Mouse (Mus musculus) urinary bladder, postnatal 4 days (tissue): ENCODE measurements around the gene Pif1.

Source experiments
- DNase-seq, 2 experiments: peaks; one replicate each; pipeline ENCODE4 v3.0.0; 2021 to 2022; ENCODE audit warnings: low spot score in 2 of 2

The Pif1 gene

DNA sequence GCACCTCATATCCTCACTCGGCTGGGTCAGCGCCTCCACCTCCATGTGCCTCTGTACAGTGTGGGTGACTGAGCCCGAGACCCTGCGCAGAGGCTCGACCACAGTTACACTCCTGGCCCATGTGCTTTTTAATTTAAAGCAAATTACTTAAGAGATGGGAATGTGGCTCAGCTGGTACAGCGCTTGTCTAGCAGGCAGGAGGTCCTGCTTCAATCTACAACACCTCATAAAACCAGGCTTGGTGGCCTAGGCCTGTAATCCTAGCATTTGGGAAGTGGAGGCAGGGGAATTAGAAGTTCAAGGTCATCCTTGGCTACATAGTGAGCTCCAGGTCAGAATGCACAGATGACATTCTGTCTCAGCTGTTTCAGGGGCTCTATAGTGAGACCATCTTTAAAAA lies 28.2 kb upstream of the Pif1 start:
- DNase-seq = no peak

- DNase-seq = no peak
These were observed 25.9 kb upstream of the Pif1 start for GRCm38 (mm10) chr9:65561016-65561415.

DNA sequence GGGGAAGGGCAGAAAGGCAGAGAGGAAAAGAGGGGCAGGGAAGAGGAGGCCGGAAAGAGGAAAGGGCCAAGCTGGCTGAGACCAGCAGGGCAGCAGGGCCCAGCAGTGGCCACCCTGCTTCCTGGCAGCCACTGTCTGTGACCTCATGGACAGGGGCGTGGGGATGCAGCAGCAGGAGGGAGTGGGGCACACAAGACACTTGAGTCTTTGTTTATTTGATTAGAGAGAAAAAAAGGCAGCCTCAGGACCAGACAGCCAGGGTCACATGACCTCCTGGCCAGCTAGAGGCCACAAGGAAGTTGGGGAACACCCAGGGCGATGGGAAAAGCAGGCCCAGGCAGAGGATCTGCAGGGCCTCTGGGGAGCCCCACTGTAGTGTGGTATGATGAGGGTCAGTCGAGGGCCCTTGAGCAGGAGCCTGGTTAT lies 24.9 kb upstream of the Pif1 start:
- no peak for DNase-seq

DNA sequence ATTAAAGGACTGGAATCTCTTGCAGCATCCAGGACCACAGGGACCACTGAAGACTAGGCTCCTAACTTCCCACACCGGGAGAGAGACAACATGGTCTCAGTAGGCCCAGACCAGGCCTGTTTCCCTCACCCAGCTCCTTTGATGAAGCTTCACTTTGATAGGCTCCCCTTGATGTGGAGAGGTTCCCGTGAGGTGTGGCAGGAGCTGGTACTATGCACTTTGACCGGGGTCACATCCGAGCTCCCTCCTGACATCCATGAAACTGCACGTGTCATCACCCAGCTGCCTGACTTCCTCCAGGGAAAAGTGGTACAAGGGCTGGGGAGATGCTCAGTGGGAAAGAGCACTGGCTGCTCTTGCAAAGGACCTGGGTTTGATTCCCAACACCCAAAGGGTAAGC lies 23.9 kb upstream of the Pif1 start:
- no peak for DNase-seq

- no peak for DNase-seq
These were observed 22.3 kb upstream of the Pif1 start for GRCm38 (mm10) chr9:65564698-65565097.

- DNase-seq = no peak
These were observed 18.2 kb upstream of the Pif1 start for GRCm38 (mm10) chr9:65568787-65569186.

- DNase-seq = peak in 1 of 2 experiments; percentile 64
These were observed 17.4 kb upstream of the Pif1 start for GRCm38 (mm10) chr9:65569491-65569971.

DNA sequence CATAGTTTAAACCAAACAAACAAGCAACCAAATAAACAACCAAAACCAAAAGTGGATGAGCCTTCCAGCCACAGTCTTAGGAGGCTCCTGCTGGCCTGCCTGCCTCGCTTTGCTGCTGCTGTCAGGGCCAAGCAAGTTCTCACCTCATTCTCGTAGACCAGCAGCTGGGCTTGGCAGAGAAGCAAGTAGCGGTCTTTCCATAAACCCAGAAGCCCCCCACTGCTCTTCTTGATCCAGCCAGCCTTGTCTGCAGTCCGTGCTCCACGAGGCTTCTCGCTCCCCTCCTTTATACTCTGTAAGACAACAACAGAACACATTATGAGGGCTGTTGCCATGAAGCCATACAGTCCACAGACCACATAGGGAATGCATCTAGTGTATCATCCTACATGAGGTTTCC lies 14.1 kb upstream of the Pif1 start:
- no peak for DNase-seq

DNA sequence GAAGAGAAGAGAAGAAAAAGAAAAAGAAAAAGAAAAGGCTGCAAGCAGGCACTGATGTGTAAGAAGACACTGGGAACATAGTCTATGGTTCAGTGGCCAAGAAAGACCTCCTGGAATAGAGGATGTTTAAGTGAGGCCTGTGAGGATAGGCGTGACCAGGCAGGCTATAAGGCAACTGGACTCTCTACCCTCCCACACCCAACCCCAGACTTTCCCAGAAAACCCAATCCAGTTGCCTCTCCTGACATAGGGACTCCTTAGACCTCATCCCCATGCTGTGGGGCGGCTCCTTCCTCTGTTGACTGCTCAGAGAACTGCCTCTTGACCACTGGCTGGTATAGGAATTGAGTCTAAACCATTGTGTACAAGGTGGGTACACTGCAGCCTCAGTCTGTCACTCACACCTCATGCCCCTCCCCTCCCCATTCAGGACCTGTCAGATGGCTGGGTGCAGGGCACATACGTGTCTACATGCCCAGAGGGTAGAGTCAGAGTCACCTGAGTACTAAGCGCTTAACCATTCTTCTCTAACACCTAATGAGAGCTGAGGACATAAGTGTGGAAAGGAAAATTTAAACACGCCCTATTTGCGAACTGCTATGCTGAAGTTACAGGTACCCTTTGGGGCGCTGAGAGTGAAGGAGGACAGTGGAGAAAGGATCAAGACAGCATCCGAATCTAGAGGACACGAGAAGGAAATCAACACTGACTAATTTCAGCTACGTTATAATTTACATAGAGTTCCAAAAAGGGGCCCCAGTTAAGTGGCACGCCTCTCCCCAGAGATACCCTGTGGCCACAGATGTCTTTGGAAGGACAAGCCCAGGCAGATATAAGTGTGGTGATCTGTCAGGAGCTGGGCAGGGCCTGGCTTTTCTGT lies 12.2 kb upstream of the Pif1 start:
- DNase-seq = no peak

- no peak for DNase-seq
These were observed 11.4 kb upstream of the Pif1 start for GRCm38 (mm10) chr9:65575393-65576196.

DNA sequence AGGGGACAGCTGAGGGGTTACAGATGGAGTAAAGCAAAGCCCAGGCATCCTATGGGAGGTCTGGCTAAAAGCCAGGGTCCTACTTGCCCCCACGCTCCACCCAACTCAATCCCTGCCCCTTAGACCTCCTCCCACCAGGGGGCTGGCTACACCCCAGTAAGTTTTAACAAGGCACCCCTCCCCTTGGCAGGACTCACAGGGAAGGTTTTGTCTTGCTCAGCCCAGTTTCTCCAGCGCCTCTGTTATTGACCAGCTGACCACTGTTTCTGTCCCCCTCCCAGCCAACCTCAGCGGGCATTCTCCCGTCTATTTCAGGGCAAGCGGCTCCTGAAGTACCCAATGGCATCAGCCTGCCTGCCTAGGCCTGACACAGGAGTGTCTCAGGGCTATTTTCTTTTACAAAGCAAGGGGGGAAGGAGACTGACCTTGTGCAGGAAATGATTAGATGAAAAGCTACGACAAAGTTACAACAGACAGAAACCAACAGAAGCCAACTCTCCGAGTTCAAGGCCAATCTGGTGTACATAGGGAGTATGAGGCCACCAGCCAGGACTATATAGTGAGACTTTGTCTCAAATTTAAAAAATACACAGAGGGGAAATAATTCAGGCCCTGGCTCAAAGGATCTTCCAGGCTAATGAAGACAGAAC lies 10.0 kb upstream of the Pif1 start:
- DNase-seq = peak; percentile 65 to 74

DNA sequence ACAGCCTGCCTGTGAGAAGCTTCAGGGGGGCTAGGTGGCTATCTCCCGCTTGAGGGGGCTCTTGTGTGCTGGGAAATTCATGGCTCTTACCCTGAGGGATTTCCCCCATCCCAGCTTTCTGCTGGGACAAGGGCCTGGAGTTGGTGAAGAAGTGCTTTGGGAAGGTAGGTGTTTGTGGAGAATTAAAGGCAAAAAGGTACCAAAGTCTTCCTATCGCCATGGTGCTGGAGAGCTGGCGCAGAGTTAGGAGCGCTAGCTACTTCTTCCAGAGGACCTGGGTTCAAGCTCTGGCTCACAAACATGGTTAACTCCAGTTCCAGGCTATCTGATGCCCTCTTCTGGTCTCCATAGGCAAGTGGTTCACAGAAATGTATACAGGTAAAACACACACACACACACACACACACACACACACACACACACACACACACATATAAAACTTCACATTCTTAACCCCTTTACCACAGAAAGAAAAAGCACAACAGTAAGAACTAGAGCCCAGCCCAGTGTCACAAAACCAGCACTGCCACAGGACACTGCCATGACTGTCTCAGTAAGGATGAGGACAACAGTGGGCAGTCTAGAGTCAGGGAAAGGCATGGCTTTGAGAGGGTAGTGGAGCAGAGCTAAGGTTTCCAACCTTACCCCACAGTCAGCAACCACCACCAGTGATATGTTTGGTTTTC lies 9.3 kb upstream of the Pif1 start:
- DNase-seq = no peak

- no peak for DNase-seq
These were observed 8.1 kb upstream of the Pif1 start for GRCm38 (mm10) chr9:65578801-65579249.

- DNase-seq = peak; percentile 92 to 93
These were observed 7.1 kb upstream of the Pif1 start, which contains the start of gene Plekho2 for GRCm38 (mm10) chr9:65579781-65580371. Plekho2 (minus strand) TSS chr9:65580040.

- peak; percentile 76 to 88 for DNase-seq
These were observed 6.3 kb upstream of the Pif1 start for GRCm38 (mm10) chr9:65580401-65581256.

DNA sequence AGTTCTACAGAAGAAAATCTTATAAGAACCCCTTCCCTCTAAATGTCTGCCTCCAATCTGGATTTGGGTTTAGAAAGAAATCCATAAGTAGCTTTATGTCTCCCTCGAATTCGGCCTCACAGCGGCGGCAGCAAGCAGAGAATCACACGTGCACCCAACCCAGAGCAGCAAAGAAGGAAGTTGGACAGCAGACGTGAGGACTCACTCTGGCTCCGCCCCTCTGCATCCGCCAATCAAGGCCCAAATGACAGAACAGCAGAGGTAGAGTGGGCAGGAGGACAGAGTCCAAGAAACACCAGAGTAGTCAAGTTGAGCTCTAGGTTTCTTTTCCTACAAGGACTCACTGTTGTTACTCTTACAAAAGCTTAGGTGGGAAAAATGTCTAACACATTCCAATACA lies 3.9 kb upstream of the Pif1 start:
- DNase-seq = no peak

DNA sequence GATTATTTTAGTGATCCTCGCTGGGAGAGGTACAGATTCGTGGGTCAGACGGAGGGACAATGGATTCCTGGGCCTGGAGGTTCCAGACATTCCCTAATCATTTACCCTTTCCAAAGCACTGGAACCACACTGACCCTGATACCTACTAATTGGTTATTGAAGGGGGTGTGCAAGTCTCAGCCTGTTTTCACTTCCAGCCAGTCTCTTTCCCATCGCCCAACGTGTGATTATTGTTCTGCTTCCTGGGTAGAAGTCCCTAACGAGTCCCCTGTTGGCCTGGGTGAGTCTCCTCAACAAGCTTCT lies 261 bp downstream of the Pif1 start:
- no peak for DNase-seq

GRCm38 (mm10) chr9:65587573-65588358 lies 806 bp downstream of the Pif1 start:
- no peak for DNase-seq

GRCm38 (mm10) chr9:65589091-65589490 lies 2.1 kb downstream of the Pif1 start:
- DNase-seq = no peak
